Comparison of ENCODE assay signal across 8 mouse cellular contexts in the genomic region with DNA sequence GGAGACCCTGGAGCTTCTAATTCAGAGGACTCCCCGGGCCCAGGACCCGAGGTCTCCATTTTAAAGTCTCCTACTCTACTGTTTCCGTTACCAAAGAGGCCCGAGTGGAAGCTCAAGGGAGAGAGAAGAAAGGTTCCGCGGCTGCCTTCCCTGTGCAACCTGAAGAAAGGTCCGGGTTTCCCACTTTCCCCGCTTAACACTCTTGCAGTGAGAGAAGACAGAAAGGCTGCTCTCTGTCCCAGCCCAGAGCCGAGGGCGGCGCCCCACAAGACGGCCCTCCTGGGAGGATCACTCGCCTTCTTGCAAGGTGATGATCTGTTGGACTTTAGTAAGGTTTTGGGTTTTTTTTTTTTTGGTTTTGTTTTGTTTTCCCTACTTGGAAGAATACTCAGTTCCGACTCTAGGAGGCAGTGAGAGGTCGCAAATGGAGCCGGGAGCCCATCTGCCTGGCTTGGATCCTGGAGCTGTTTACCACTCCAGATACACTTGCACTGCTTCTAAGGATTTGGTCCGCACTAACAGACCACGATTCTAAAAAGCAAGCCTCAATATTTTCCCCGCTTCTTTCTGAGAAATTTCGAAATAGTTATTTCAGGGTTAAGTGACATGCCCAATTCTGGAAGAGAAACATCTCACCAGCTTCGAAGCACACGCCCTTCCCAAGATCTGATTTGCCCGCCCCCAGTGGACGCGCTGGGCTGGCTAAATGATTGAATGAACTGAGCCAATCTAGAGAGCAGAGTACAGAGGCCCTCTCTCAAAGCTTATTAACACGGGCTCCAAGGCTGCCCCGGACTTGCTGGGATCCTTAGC. TPM values are rescaled to one million over a fixed set of nuclear protein-coding genes. Genes with fewer than 3 reads are reported as not detected.
DNase-seq lines count a peak whose midpoint lies in the region; ATAC-seq lines count a peak whose summit lies in the region.

TSS of gene Tmem242 (minus strand) at position 101 of the 813 bp plus-strand sequence.

- peak within 1 kb of the TSS; percentile 58; the same call in 1 of the 2 replicates for H3K27ac ChIP-seq in lung, embryonic 16.5 days (ENCODE audit: low read length)

- H3K4me2 ChIP-seq in lung, embryonic 16.5 days (ENCODE audit: low read depth, low read length): peak within 1 kb of the TSS; percentile 77

- under 1% methylated on average over 27 of the region's 27 CpGs for WGBS in lung, embryonic 16.5 days

- H3K9me3 ChIP-seq in lung, embryonic 16.5 days (ENCODE audit: control insufficient read depth, low read length): no peaks in the 10 kb centered on the region

- ATAC-seq in hematopoietic stem cell, adult 5-6 weeks (replicated peaks in 1 of 2; ENCODE audit: insufficient read depth in 1 of 2, low FRiP score in 2 of 2, low TSS enrichment in 1 of 2, low read depth in 1 of 2, poor library complexity in 2 of 2, severe bottlenecking in 2 of 2): peak; percentile 88 to 89
- ATAC-seq in lung, embryonic 16.5 days (ENCODE audit: low read depth): peak; percentile 91

- H3K4me1 ChIP-seq in lung, embryonic 16.5 days (replicated peaks; ENCODE audit: control insufficient read depth, insufficient read depth, low read length): peaks cover 10% of the 10 kb centered on the region

- no peaks in the 10 kb centered on the region for H3K36me3 ChIP-seq in lung, embryonic 16.5 days (ENCODE audit: control insufficient read depth, insufficient read depth, low read length)

- DNase-seq in MEL-GATA-1-ER (ENCODE audit: extremely low read depth, low read depth): peak; percentile 85
- peak; percentile 96 for DNase-seq in cerebellum, adult 8-10 months
- peak; percentile 94 for DNase-seq in forelimb bud, embryonic 11.5 days (ENCODE audit: low read depth, low spot score)
- DNase-seq in layer of hippocampus, adult 9-10 months (ENCODE audit: low spot score): peak; percentile 95
- DNase-seq in ovary, postnatal 10 days (ENCODE audit: low spot score): peak; percentile 95
- DNase-seq in thymus, postnatal 10 days (ENCODE audit: low spot score in 2 of 2): peak; percentile 79 to 93

- H3K27me3 ChIP-seq in lung, embryonic 16.5 days (ENCODE audit: control insufficient read depth, insufficient read depth, low read depth, low read length): no peaks in the 10 kb centered on the region

- peak within 1 kb of the TSS; percentile 81 for H3K9ac ChIP-seq in lung, embryonic 16.5 days (ENCODE audit: low read length)

- peak within 1 kb of the TSS; percentile 60 for H3K4me3 ChIP-seq in lung, embryonic 16.5 days (ENCODE audit: low read length)

RNA-seq across cellular contexts. Expression of gene Tmem242, which starts in this region (rescaled TPM):
- 25.4 and 54.9 TPM in 2 replicates for total RNA-seq in hematopoietic stem cell, adult 5-6 weeks (2017)
- polyA plus RNA-seq in lung, embryonic 16.5 days (2015; fragmentation: Nextera tagmentation; extraction: Ambion mirVana): 118 and 121 TPM in 2 replicates

Comparison
In these comparisons a context has a peak if more than half of its experiments do, and no peak if none do; other contexts are left out.
1. Peak in every context shown above with its lines: DNase-seq, ATAC-seq, H3K4me3 ChIP-seq and H3K27ac ChIP-seq.